Mouse (Mus musculus): ENCODE measurements around the gene Slc3a1. TPM values are rescaled to one million over a fixed set of nuclear protein-coding genes. Genes with fewer than 3 reads are reported as not detected.

The Slc3a1 gene
- polyA plus RNA-seq, 1 experiment: not detected

- H3K27ac ChIP-seq (replicated peaks; ENCODE audit: low read depth, low read length): no peak overlapping the region
- H3K4me3 ChIP-seq (ENCODE audit: insufficient read depth, low read depth, low read length): no peak overlapping the region
- H3K4me1 ChIP-seq (ENCODE audit: control insufficient read depth, insufficient read depth, insufficient read length, low read length): no peaks in the 10 kb centered on the region
Observed at GRCm38 (mm10) chr17:85024237-85024636, 3.9 kb upstream of the Slc3a1 start.

GRCm38 (mm10) chr17:85025151-85025550 is 3.0 kb upstream of the Slc3a1 start:
- H3K4me1 ChIP-seq (ENCODE audit: control insufficient read depth, insufficient read depth, insufficient read length, low read length): no peaks in the 10 kb centered on the region
- no peak overlapping the region for H3K4me3 ChIP-seq (ENCODE audit: insufficient read depth, low read depth, low read length)
- no peak overlapping the region for H3K27ac ChIP-seq (replicated peaks; ENCODE audit: low read depth, low read length)

- no peaks in the 10 kb centered on the region for H3K4me1 ChIP-seq (ENCODE audit: control insufficient read depth, insufficient read depth, insufficient read length, low read length)
- H3K27ac ChIP-seq (replicated peaks; ENCODE audit: low read depth, low read length): no peak overlapping the region
- H3K4me3 ChIP-seq (ENCODE audit: insufficient read depth, low read depth, low read length): no peak overlapping the region
Observed at GRCm38 (mm10) chr17:85026436-85026835, 1.7 kb upstream of the Slc3a1 start.

GRCm38 (mm10) chr17:85027247-85027646 is 929 bp upstream of the Slc3a1 start:
- Histone ChIP-seq H3K27ac (replicated peaks; ENCODE audit: low read depth, low read length) (no peak overlapping the region), H3K4me3 (ENCODE audit: insufficient read depth, low read depth, low read length) (no peak overlapping the region), H3K4me1 (ENCODE audit: control insufficient read depth, insufficient read depth, insufficient read length, low read length) (no peaks in the 10 kb centered on the region)

- no peak overlapping the region for H3K27ac ChIP-seq (replicated peaks; ENCODE audit: low read depth, low read length)
- H3K4me1 ChIP-seq (ENCODE audit: control insufficient read depth, insufficient read depth, insufficient read length, low read length): no peaks in the 10 kb centered on the region
- no peak overlapping the region for H3K4me3 ChIP-seq (ENCODE audit: insufficient read depth, low read depth, low read length)
Observed at GRCm38 (mm10) chr17:85028797-85029196, 621 bp downstream of the Slc3a1 start.

GRCm38 (mm10) chr17:85030651-85031050 is 2.5 kb downstream of the Slc3a1 start:
- no peaks in the 10 kb centered on the region for H3K4me1 ChIP-seq (ENCODE audit: control insufficient read depth, insufficient read depth, insufficient read length, low read length)
- H3K4me3 ChIP-seq (ENCODE audit: insufficient read depth, low read depth, low read length): no peak overlapping the region
- no peak overlapping the region for H3K27ac ChIP-seq (replicated peaks; ENCODE audit: low read depth, low read length)

GRCm38 (mm10) chr17:85033087-85033486 is 4.9 kb downstream of the Slc3a1 start:
- no peak overlapping the region for H3K27ac ChIP-seq (replicated peaks; ENCODE audit: low read depth, low read length)
- no peaks in the 10 kb centered on the region for H3K4me1 ChIP-seq (ENCODE audit: control insufficient read depth, insufficient read depth, insufficient read length, low read length)
- no peak overlapping the region for H3K4me3 ChIP-seq (ENCODE audit: insufficient read depth, low read depth, low read length)

- no peak overlapping the region for H3K4me3 ChIP-seq (ENCODE audit: insufficient read depth, low read depth, low read length)
- no peaks in the 10 kb centered on the region for H3K4me1 ChIP-seq (ENCODE audit: control insufficient read depth, insufficient read depth, insufficient read length, low read length)
- H3K27ac ChIP-seq (replicated peaks; ENCODE audit: low read depth, low read length): no peak overlapping the region
Observed at GRCm38 (mm10) chr17:85034068-85034467, 5.9 kb downstream of the Slc3a1 start.

GRCm38 (mm10) chr17:85037855-85038254 is 9.7 kb downstream of the Slc3a1 start:
- H3K4me3 ChIP-seq (ENCODE audit: insufficient read depth, low read depth, low read length): no peak overlapping the region
- H3K4me1 ChIP-seq (ENCODE audit: control insufficient read depth, insufficient read depth, insufficient read length, low read length): no peaks in the 10 kb centered on the region
- H3K27ac ChIP-seq (replicated peaks; ENCODE audit: low read depth, low read length): no peak overlapping the region

- H3K4me1 ChIP-seq (ENCODE audit: control insufficient read depth, insufficient read depth, insufficient read length, low read length): no peaks in the 10 kb centered on the region
- H3K4me3 ChIP-seq (ENCODE audit: insufficient read depth, low read depth, low read length): no peak overlapping the region
- no peak overlapping the region for H3K27ac ChIP-seq (replicated peaks; ENCODE audit: low read depth, low read length)
Observed at GRCm38 (mm10) chr17:85038311-85038710, 10.1 kb downstream of the Slc3a1 start.

- H3K4me3 ChIP-seq (ENCODE audit: insufficient read depth, low read depth, low read length): no peak overlapping the region
- H3K4me1 ChIP-seq (ENCODE audit: control insufficient read depth, insufficient read depth, insufficient read length, low read length): no peaks in the 10 kb centered on the region
- no peak overlapping the region for H3K27ac ChIP-seq (replicated peaks; ENCODE audit: low read depth, low read length)
Observed at GRCm38 (mm10) chr17:85038761-85039160, 10.6 kb downstream of the Slc3a1 start.

GRCm38 (mm10) chr17:85040913-85041312 is 12.7 kb downstream of the Slc3a1 start:
- no peak overlapping the region for H3K27ac ChIP-seq (replicated peaks; ENCODE audit: low read depth, low read length)
- H3K4me1 ChIP-seq (ENCODE audit: control insufficient read depth, insufficient read depth, insufficient read length, low read length): no peaks in the 10 kb centered on the region
- no peak overlapping the region for H3K4me3 ChIP-seq (ENCODE audit: insufficient read depth, low read depth, low read length)

GRCm38 (mm10) chr17:85042419-85042818 is 14.2 kb downstream of the Slc3a1 start:
- no peak overlapping the region for H3K4me3 ChIP-seq (ENCODE audit: insufficient read depth, low read depth, low read length)
- H3K27ac ChIP-seq (replicated peaks; ENCODE audit: low read depth, low read length): no peak overlapping the region
- no peaks in the 10 kb centered on the region for H3K4me1 ChIP-seq (ENCODE audit: control insufficient read depth, insufficient read depth, insufficient read length, low read length)

GRCm38 (mm10) chr17:85043404-85043816 is 15.2 kb downstream of the Slc3a1 start:
- Histone ChIP-seq H3K4me3 (ENCODE audit: insufficient read depth, low read depth, low read length) (no peak overlapping the region), H3K27ac (replicated peaks; ENCODE audit: low read depth, low read length) (no peak overlapping the region), H3K4me1 (ENCODE audit: control insufficient read depth, insufficient read depth, insufficient read length, low read length) (no peaks in the 10 kb centered on the region)

- Histone ChIP-seq H3K4me1 (ENCODE audit: control insufficient read depth, insufficient read depth, insufficient read length, low read length) (no peaks in the 10 kb centered on the region), H3K27ac (replicated peaks; ENCODE audit: low read depth, low read length) (no peak overlapping the region), H3K4me3 (ENCODE audit: insufficient read depth, low read depth, low read length) (no peak overlapping the region)
Observed at GRCm38 (mm10) chr17:85044466-85044865, 16.3 kb downstream of the Slc3a1 start.

GRCm38 (mm10) chr17:85045160-85045559 is 17.0 kb downstream of the Slc3a1 start:
- H3K27ac ChIP-seq (replicated peaks; ENCODE audit: low read depth, low read length): no peak overlapping the region
- H3K4me1 ChIP-seq (ENCODE audit: control insufficient read depth, insufficient read depth, insufficient read length, low read length): no peaks in the 10 kb centered on the region
- no peak overlapping the region for H3K4me3 ChIP-seq (ENCODE audit: insufficient read depth, low read depth, low read length)

GRCm38 (mm10) chr17:85048379-85048778 is 20.2 kb downstream of the Slc3a1 start:
- Histone ChIP-seq H3K4me3 (ENCODE audit: insufficient read depth, low read depth, low read length) (no peak overlapping the region), H3K4me1 (ENCODE audit: control insufficient read depth, insufficient read depth, insufficient read length, low read length) (no peaks in the 10 kb centered on the region), H3K27ac (replicated peaks; ENCODE audit: low read depth, low read length) (no peak overlapping the region)

Data from brown adipose tissue, adult 24 weeks (tissue).